Mouse (Mus musculus) ES-E14 (cell line): ENCODE data around the gene Rictor. TPM values are rescaled to one million over a fixed set of nuclear protein-coding genes. Genes with fewer than 3 reads are reported as not detected.

Experiments used
- DNase-seq: peaks from one replicate; pipeline ENCODE4 v3.0.0-alpha.2; 2013; ENCODE audit warnings: low read depth, low spot score
- H3K27ac ChIP-seq: 2 replicates; pipeline ENCODE4 v1.5.1; 2012; ENCODE audit warnings: low read depth, mild to moderate bottlenecking, low read length, moderate library complexity, mixed read lengths; ENCODE audit not compliant: poor library complexity, insufficient read depth, severe bottlenecking
- H3K36me3 ChIP-seq: 2 replicates; pipeline ENCODE4 v1.6.1; 2012; ENCODE audit warnings: mild to moderate bottlenecking, low read length, moderate library complexity, mixed read lengths; ENCODE audit not compliant: control insufficient read depth, poor library complexity, insufficient read depth, severe bottlenecking
- H3K4me1 ChIP-seq, 2 experiments: fragments of 150-350 bp in 1 of 2; sonication (generic) in 1 of 2; 2 replicates each; pipeline ENCODE4 v1.6.1; 2012; ENCODE audit warnings: low read length in 2 of 2, mild to moderate bottlenecking in 1 of 2, mixed read lengths in 1 of 2; ENCODE audit not compliant: control insufficient read depth in 2 of 2, insufficient read depth in 2 of 2, poor library complexity in 1 of 2
- H3K4me3 ChIP-seq, 2 experiments: fragments of 150-350 bp in 1 of 2; sonication (generic) in 1 of 2; 2 replicates each; pipeline ENCODE4 v1.5.1; 2012; ENCODE audit warnings: low read length in 2 of 2, low read depth in 1 of 2, mild to moderate bottlenecking in 1 of 2, mixed read lengths in 1 of 2; ENCODE audit not compliant: insufficient read depth in 1 of 2, poor library complexity in 1 of 2, severe bottlenecking in 1 of 2
- H3K9ac ChIP-seq: 2 replicates; pipeline ENCODE4 v1.6.1; 2012; ENCODE audit warnings: low read depth, mild to moderate bottlenecking, low read length, mixed read lengths; ENCODE audit not compliant: poor library complexity, insufficient read depth, severe bottlenecking
- H3K9me3 ChIP-seq: fragments of 150-350 bp; sonication (generic); 2 replicates; pipeline ENCODE4 v1.6.1; 2012; ENCODE audit warnings: low read depth, mild to moderate bottlenecking, low read length; ENCODE audit not compliant: control insufficient read depth, insufficient read depth
- CHD2 ChIP-seq: IDR thresholded peaks from 2 replicates; pipeline ENCODE4 v1.6.1; 2014; ENCODE audit warnings: mild to moderate bottlenecking, low read depth, low read length, inconsistent platforms
- HCFC1 ChIP-seq: IDR thresholded peaks from 2 replicates; pipeline ENCODE4 v1.6.1; 2012; ENCODE audit warnings: low read length, inconsistent platforms, borderline replicate concordance; ENCODE audit not compliant: insufficient read depth
- MAFK ChIP-seq: IDR thresholded peaks from 2 replicates; pipeline ENCODE4 v1.6.1; 2014; ENCODE audit warnings: mild to moderate bottlenecking, low read depth, low read length, inconsistent platforms; ENCODE audit not compliant: insufficient read depth
- ZC3H11A ChIP-seq: IDR thresholded peaks from 2 replicates; pipeline ENCODE4 v1.6.1; 2012; ENCODE audit warnings: low read depth, mild to moderate bottlenecking, inconsistent platforms, low read length, borderline replicate concordance
- ZNF384 ChIP-seq: IDR thresholded peaks from 2 replicates; pipeline ENCODE4 v1.6.1; 2012; ENCODE audit warnings: low read depth, low read length, inconsistent platforms
- in situ Hi-C, 2 experiments: fragments of 600-800 bp; cut with MboI; formaldehyde crosslinking; loops; one replicate each; pipeline ENCODE4 v1.15.1; 2025; ENCODE audit warnings: low sequenced_read_pairs in 2 of 2, inconsistent platforms in 1 of 2; ENCODE audit not compliant: unreplicated experiment in 2 of 2
- total RNA-seq: library from RNA; depleted of rRNA; stranded (reverse); fragments of 300-350 nt; gene quantifications from 2 replicates; pipeline ENCODE4 v1.2.3, GENCODE M21; 2012

Rictor gene
- total RNA-seq, 1 experiment, result 29.5 TPM

DNA sequence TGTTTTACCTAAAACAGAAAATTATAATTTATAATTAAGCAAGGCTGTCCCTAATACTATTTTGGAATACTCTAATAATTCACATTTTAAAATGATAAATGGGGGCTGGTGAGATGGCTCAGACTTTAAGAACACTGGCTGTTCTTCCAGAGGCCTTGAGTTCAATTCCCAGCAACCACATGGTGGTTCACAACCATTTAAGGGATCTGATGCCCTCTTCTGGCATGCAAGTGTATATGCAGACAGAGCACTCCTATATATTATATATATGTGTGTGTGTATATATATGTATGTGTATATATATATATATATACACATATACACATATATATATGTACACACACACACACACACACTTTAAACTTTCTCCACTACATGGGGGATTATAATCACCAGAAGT, 15.2 kb downstream of the Rictor start:
- Histone ChIP-seq H3K36me3 (no peaks in the 10 kb centered on the region), H3K9me3 (no peaks in the 10 kb centered on the region), H3K4me3 (no peak overlapping the region), H3K27ac (no peak overlapping the region), H3K9ac (no peak overlapping the region), H3K4me1 (peaks cover 0 to 2% of the 10 kb centered on the region in 2 experiments; a peak in 1 of 4 replicates)
- TF ChIP-seq MAFK (no peak), ZC3H11A (no peak), ZNF384 (no peak), HCFC1 (no peak), CHD2 (no peak)
- no peak for DNase-seq
- in situ Hi-C loops, result no loop called here

DNA sequence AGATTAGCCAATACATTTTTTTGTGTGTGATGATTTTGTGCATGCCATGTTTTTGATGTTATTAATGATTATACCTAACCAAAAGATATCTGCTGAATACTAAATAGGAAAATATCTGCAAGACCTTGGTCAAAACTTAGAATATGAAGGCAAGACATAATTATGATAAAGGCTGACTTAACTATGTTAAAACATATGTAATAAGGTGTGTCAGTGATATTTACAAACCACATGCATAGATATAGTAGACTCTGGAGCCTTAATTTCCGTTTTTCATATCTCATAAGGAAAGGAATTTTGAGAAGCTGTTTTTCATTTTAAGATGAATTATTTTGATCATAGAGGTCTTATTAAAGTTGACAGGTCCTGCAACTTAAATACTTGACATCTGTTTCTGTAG, 16.3 kb downstream of the Rictor start:
- H3K9ac ChIP-seq, result no peak overlapping the region

DNA sequence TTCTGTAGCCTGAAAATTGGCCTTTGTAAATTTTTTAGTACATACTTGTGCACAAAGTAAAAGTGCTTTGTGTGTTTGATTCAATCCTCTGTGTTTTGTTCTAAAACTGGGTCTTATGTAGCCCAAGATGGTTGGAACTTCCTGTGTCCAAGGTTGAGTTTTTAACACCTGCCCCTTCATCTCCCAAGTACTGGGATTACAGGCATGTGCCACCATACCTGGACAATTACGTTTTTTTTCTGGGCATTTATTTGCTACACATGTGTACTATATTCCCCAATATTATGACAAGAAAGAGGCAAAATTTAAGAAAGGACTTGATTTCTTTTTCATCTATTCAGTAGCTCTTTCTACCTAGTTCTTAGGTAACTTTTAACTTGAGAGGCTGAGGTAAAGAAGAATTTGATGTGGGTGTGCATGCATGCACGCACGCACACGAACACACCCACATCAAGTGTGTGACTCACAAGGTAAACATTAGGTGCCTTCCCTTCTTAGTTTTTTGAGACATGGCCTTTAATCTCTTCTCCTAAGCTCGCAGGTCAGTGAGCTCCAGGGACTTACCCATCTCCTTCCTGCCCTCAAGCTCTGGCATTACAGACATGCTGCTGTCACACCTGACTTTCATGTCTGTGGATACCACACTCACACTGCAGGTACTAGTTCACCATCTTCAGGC, 18.1 kb downstream of the Rictor start:
- H3K36me3 ChIP-seq, result no peaks in the 10 kb centered on the region
- TF ChIP-seq ZNF384 (no peak), HCFC1 (no peak), ZC3H11A (no peak), CHD2 (no peak), MAFK (no peak)
- H3K9ac ChIP-seq, result no peak overlapping the region
- H3K27ac ChIP-seq, result no peak overlapping the region
- no peaks in the 10 kb centered on the region for H3K9me3 ChIP-seq
- in situ Hi-C loops, result no loop called here
- H3K4me1 ChIP-seq, result peaks cover 0 to 2% of the 10 kb centered on the region in 2 experiments; a peak in 1 of 4 replicates
- DNase-seq, result no peak
- H3K4me3 ChIP-seq, result no peak overlapping the region

More for the DNA sequence above, 16.3 kb downstream of the Rictor start:
- Histone ChIP-seq H3K4me1 (peaks cover 0 to 2% of the 10 kb centered on the region in 2 experiments; a peak in 1 of 4 replicates), H3K27ac (no peak overlapping the region), H3K9me3 (no peaks in the 10 kb centered on the region), H3K36me3 (no peaks in the 10 kb centered on the region), H3K4me3 (no peak overlapping the region)
- TF ChIP-seq CHD2 (no peak), MAFK (no peak), HCFC1 (no peak), ZC3H11A (no peak), ZNF384 (no peak)
- no peak for DNase-seq
- in situ Hi-C loops, result no loop called here

DNA sequence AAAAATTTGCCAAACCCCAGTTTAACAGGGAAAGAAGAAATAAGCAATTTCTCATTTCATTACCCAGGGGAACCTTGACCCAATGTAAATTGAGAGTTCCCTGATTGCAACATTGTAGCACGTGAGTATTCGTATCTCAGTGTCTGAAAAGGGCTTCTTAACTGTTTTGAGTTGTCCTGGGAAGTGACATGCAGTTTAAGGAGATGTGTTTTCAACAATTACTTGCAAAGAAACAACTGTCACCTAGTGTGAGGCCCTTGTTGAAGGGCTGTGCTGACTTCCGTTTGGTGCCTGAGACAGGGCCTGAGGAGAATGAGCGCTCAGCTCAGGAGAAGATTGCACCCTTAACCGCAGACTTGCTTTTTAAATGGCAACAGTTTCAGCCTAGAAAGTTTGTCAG, 24.9 kb downstream of the Rictor start:
- Histone ChIP-seq H3K4me3 (no peak overlapping the region), H3K9ac (no peak overlapping the region), H3K9me3 (no peaks in the 10 kb centered on the region), H3K27ac (no peak overlapping the region), H3K4me1 (0 out of 4 replicates have a peak, but pooled peaks cover 0 to 9% of the 10 kb centered on the region in 2 experiments), H3K36me3 (no peaks in the 10 kb centered on the region; the same call in 1 of the 2 replicates)
- no peak for TF ChIP-seq MAFK
- no peak for TF ChIP-seq ZNF384
- no peak for TF ChIP-seq ZC3H11A
- TF ChIP-seq HCFC1, result no peak
- TF ChIP-seq CHD2, result no peak
- in situ Hi-C loops, result no loop called here
- no peak for DNase-seq
